Mouse (Mus musculus) right cerebral cortex, postnatal 10 days (tissue): ENCODE data around the gene Exosc8.
A peak's percentile ranks its signal among the peaks of the same experiment; 100 is the strongest.
"Not testable (repeated sequence)": the region's sequence is repeated elsewhere in the genome, so short reads cannot be mapped to it uniquely, and the experiment has no call there.

ENCODE experiments used
- DNase-seq, 2 experiments: peaks; one replicate each; pipeline ENCODE4 v3.0.0; 2021; ENCODE audit warnings: low spot score in 2 of 2

The Exosc8 gene

DNA sequence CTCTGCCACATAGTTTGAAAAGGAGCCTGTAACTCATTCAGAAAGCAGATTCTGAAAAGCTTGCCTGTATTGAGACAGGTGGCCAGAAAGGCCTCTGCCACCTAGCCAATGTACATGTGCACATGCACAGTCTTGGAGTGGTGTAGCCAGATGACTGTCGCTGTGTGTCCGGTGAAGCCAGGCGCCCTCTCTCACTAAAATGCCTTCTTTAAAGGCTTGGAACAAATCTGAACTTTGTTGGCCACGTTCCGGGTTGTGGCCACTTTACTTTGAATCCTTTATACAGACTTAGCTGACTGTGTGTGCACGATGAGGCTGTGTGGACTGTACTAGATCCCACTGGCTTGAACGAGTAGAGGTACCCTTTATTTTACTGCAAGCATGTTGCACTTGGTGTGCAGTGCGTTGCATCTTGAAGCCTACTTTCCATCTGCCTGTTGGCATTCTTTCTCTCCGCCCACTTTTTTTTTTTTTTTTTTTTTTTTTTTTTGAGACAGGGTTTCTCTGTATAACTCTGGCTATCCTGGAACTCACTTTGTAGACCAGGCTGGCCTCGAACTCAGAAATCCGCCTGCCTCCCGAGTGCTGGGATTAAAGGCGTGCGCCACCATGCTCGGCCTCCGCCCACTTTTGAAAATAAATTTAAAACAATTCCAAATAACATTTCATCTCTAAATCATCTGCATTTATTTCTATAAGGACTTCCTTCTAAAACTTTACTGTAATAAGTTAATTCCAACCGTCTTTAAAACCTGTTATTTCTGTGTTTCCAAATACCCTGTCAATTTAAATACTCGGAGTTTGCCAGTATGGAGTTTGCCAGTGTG is 1.1 kb upstream of the Exosc8 start:
- DNase-seq, result peak; percentile 31 to 48

DNA sequence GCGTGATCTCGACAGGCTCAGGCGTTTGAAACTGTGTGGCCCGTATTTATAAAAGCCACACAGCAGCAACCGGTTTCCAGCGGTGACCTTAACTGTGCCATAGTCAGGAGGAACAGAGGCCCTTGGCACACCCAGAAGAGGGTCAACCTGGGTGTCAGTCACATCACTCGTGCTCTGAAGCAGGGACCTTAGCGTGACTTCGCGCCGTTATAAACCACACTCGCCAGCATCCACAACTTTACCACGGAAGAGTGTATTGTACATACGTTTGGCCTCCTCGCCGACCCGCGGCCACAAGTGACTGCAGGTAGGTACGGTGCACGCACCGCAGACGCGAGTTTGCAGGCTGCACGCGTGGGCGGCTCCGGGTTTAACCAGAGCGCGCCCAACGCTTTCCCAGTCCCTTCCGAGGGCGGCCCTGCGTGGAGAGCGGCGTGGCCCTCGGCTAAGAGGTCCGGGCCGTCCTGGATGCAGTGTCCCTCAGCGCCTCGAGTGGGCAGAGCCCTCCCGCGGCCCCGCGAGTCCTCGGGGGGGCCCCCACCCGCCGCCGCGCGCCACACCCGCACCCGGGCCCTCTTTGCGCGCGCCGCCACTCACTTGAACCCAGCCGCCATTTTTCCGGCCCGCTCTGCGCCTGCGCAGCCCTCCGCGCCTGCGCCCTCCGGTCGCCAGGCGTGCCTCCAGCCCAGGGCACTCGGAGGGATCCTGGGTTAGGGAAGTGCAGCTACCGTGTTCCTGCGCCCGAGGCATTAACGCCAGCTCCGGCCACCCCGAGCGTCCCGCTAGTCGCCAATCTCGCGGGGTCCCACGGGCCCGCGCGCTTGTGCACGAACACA is 564 bp downstream of the Exosc8 start:
- DNase-seq, result peak; percentile 92 to 94

DNA sequence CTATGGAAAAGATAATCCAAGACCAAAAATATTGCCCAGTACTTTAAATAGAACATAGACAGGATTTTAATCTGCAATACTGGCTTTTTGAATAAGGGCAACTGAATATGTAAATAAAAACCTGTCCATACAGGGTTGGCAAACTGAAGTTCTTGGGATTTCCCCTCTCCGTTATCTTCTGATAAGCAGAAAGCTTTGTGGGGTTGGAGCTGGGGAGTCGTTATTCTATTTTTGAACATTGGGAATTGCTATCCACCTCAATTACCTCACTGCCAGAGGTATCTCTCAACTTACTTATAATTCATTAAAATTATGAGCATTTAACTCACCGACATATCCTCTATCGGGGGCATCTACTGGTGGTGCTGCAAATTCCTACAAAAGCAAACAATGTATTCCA is 2.8 kb downstream of the Exosc8 start:
- DNase-seq, result no peak

DNA sequence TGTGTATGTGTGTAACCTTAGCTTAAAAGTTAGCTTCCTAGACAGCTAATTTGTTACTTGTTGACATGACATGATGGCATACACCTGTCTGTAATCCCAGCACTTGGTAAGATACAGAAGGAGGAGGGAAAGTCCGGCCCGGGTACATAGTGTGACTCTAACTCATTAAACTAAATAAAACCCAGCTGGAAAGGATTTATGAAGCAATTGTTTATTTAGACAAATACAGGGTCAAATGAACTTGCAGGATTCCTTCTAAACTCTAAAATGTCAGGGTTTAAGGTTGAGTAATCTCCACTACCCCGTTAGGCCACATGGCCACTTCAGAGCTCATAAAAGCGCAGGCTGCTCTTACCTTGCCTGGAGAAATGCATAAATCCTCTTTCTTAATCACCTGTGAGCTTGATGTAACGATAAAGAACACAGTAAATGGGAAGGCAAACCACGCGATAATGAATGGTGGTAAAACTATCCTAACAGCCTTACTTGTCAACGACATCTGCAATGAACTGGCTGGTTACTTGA is 3.5 kb downstream of the Exosc8 start:
- no peak for DNase-seq

DNA sequence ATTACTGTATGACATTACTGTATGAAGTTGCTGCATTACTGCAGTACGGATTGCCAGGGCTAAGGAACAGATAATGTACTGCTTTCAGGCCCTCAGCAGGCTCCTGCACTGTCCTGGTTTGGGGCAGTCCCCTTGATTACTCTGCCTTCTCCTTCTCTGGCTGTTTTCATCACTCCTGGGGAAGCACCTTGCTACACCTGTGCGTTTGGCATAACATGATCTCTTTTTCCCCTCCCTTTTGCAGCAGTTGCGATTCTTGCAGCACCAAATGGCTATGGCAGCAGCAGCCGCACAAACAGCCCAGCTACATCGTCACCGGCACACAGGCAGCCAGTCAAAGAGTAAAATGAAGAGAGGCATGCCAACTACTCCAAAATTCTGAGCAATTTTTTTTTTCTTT is 7.1 kb downstream of the Exosc8 start:
- no peak for DNase-seq

DNA sequence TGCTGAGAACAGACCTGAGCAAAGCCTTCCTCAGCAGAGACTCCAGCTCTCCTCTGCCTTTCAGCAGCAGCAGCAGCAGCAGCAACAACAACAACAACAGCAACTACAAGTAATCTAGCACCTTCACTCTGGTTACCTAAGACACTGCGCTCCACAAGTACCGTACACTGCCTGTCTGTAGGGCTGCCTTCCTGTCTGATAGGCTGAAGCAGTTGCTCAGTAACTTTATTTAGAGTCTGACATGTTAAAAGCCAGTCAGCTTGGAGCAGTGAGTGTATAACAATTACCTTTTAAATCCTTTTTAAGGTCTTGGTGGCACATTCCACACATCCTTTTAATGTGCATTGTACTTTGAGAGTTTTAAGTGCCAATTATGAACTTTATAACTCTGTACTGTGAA is 7.6 kb downstream of the Exosc8 start:
- no peak for DNase-seq

DNA sequence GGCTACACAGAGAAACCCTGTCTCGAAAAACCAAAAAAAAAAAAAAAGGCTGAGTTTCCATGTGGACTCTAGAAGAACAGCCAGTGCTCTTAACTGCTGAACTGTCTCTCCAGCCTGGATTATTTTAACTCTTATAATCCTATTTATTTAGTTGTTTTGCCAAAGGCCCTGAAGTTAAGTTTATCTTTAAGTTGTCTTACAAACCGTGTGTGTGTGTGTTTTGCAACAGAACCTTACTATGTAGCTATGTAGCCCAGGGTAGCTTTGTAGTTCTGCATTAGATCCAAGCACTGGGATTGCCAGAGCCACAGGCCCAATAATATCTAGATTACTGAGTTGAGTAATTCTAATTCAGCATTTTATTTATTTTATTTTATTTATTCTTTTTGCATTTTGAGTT is 9.8 kb downstream of the Exosc8 start:
- DNase-seq, result no peak

DNA sequence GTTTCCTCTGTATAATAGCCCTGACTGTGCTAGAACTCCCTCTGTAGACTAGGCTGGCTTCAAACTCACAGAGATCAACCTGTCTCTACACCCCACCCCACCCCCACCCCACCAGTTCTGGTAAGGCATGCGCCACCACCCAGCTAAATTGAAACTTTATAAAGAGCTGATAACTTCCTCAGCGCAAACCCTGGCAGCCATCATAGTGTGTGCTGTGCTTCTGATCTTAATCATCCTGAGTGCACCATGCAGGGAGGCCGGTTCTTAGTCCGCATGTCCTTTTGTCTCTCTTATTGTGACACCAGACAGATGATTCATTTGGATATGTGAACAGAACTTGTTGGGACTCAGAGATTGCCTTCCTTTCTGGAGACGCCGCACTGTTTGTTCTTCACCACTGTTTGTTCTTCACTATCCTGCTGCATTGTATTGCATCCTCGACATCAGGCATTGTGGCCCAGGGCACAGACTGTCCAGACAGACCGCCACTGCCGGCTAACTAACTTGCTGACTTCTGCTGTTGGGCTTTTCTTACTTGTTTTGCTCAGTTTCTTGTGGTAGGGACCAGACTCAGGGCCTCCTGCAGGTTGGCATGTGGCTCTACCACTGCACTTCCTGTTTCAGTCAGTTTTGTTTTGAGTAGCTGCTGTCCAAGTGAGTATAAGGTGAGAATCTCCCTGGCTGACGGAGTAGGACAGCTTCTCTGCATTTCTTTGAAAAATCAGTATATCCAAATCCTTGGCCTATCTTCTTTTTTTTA is 11.3 kb downstream of the Exosc8 start:
- DNase-seq, result no peak

DNA sequence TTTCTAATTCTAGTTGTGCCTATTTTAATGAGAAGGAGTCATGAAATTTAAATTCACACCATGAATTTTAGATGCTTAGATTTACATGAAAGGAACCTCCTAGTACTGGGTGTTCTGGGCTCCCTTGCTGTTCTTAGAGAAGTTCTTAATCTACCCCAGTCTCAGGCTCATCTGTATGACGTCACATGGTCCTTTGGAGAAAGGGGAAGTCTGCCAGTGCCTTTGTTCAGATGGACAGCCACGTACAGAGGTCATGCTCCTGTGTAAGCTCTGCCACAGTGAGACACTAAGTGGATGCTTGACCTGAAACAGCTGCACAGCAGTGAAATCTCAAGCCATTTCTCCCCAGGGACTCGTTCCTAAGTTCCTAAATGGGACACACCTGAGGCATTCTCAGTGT is 16.2 kb downstream of the Exosc8 start:
- no peak for DNase-seq

DNA sequence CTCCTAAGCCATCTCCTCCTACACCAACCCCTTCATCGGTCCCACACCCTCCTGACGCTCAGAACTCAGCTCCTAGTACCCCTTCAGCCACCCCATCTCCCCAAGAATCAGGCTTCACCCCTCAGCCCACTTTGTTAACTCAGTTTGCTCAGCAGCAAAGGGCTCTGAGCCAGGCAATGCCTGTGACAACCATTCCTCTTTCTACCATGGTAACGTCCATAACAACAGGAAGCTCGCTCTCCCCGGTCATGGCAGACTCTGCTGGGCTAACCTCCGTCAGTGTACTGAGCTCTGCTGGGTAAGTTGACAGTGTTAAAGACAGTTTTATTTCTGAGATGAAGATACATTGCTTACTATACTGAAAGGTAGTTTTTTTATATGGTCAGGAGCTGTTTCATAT is 17.8 kb downstream of the Exosc8 start:
- DNase-seq, result no peak

DNA sequence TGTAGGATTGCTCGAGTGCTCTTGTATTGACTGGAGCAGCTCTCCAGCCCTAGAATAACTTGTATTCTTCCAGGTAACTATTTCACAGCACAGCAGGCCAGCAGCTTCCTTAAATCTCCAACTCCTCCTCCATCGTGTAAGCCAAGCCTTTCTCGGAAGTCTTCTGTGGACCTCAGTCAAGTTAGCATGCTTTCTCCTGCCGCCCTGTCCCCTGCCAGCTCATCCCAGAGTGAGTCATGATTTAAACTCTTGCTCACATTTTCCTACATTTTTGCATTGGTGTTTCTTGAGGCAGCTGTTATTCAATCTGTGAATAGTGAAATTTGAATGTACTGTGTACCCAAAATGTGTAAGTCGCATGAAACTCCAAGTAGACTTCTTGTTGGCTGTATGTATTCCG is 19.7 kb downstream of the Exosc8 start:
- DNase-seq, result no peak

DNA sequence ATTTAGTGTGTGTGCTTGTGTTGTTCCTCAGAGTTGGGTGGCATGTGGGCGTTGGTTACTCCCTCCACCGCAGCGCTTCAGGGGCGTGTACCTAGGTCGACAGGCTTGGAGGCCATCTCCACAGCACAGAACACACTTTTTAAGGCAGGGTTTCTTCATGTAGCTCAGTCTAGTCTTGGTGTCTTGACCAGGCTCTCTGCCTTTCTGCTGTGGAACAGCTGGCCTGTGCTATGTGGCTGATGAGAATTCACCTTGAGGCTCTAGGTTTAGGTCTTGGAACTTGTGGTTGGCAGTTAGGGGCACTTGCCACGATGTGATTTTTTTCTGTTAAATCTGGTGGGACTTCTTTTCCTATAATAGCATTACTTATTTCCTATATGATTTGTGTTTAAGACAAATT is 20.9 kb downstream of the Exosc8 start, which contains the start of gene Gm21958:
Gene Gm21958, minus strand, starts transcription at position 101 of the 400 bp plus-strand sequence.
- DNase-seq, result no peak

DNA sequence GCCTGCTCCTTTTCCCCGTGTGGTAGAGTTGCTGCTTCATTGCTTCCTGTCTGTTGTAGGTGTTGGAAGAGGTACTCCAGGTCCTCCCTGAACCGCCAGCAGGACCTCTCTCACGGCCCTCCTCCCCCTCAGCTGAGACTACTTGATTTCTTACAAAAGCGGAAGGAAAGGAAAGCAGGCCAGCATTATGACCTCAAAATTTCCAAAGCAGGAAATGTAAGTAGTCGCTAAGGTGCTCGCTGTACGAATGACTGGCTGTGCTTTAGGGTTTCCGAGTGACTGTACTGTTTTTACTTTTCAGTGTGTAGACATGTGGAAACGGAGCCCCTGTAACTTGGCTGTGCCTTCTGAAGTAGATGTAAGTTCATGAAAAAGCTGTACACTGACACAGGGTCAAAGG is 26.2 kb downstream of the Exosc8 start:
- no peak for DNase-seq

DNA sequence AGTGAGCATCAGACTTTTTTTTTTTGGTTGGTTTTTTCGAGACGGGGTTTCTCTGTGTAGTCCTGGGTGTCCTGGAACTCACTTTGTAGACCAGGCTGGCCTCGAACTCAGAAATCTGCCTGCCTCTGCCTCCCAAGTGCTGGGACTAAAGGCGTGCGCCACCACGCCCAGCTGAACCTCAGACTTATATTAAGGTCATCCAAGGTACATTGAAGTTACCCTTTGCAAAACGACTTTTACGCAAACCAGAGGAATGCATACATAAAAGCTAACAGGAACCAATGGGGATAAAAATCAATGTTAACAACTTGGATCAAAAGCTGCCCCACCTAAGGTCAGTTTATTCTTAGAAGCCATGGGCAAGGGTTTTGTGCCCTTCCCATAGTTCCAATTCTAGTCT is 31.1 kb downstream of the Exosc8 start:
- not testable (repeated sequence) for DNase-seq

DNA sequence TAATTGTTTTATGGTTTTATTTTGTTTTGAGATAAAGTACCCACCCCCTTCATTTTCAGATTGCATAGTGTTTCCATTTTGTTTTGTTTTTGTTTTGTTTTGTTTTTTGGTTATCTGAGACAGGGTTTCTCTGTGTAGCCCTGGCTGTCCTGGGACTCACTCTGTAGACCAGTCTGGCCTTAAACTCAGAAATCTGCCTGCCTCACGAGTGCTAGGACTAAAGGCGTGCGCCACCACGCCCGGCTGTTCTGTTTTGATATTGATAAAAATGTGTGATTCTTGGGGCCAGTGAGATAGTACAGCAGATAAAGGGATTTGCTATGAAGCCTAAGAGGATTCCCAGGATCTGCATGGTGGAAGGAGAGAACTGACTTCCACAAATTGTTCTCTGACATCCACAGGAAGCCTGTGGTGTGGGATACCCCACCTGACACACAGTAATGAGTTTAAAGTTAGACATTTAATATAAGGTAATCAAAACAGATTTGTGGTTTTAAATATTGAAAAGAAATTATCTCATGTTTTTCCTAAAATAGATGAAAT is 35.4 kb downstream of the Exosc8 start:
- no peak for DNase-seq

DNA sequence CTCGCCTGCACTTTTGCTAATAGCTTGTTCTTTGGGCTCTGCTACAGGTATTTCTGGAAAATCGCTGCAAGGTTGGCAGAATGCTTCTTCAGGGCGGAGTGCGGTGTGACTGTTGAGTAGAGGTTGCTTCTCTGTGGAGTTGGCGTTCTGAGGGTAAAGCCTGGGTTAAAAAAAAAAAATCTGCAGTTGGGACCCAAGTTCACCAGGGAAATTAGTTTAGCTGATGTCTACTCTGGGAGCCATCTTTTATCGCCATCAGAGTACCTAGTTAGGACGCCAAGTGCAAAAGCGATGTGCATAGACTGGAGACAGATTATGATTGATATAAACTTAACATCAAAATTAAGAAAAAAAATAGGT is 42.2 kb downstream of the Exosc8 start:
- no peak for DNase-seq

DNA sequence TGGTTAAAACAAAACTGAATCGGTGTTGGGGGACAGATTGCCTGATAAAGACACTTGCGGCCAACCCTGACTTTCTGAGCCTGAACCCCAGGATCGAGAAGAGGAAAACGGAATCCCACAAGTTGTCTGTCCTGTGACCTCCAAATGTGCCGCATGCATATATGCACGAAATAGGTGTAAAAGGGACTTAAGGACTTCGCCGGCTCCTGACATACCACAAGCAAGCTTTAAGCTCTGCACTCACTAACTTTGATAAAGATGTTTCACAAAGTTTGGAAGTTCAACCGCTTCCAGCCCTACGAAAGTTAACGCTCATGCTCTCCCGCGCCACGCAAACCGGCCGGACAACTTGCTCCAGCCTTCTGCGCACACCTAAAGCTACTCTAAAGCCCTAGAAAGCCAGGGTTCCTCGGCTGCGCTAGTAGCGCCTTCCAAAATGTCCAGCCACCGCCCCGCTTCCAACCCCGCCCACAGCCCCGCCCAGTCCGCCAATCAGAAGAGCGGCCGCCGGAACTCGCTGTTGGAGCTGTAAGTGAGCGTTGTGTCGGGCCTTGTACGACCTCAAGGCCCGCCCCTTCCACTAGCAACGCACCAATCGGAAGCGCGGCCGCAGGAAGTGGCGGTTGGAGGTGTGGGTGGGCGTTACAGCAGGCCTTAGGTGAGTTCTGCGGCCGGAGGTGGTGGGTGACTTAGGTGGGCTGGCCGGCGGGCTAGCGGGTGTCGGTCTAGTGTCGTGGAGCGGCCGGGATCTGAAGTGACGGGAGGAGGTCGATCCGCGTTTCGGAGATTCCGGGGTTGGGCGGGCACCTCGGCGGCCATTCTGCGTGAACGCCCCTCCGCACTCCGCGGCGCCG is 42.8 kb downstream of the Exosc8 start, which contains the start of gene Supt20:
Gene Supt20, plus strand, starts transcription at position 606 of the 854 bp plus-strand sequence.
- peak; percentile 96 to 97 for DNase-seq

DNA sequence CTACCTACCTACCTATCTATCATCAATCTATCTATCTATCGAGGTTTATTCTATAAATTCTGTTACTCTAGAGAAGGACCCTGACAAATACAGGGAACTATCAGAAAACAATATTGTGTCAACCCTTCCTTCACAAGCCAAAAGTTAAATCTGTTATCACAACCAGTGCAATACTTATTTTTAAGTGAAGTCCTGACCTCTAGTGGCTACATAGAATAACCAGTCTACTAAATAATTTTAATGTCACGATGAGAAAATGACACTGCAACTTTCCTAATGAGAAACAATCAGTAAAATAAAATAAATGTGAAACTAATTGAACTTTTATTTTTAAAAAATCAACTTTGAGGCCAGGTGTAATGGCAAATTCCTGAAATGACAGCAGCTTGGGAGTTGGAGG is 46.1 kb downstream of the Exosc8 start:
- DNase-seq, result no peak

DNA sequence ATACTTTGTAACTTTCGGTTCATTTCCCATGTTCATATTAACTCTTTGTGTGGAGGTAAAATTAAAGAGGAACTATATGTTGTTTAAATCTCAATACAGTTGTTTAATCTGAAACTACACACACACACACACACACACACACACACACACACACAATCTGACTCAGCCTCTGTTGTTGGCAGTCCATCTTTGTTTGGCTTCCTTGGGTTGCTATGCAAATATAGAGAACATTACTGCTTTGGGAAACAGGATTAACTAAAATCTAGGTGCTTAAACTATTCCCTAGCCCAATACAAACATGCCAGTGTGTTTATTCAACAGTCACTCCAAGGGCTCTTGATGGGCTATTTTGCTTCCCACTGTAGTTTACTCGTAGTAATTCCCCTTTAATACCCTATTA is 47.9 kb downstream of the Exosc8 start:
- no peak for DNase-seq

DNA sequence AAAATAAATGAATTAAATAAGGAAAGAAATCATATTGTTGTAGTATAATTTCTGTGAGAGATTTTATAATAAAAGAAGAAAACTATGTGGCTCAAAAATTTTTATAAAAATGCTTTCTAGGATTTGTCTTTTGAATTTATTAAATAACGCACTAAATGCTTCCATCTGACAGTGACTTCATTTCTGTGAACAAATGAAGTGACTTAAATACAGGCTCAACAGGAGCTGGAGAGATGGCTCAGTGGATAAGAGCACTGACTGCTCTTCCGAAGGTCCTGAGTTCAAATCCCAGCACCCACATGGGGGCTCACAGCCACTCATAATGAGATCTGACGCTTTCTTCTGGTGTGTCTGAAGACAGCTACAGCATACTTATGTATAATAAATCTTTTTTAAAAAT is 50.0 kb downstream of the Exosc8 start:
- no peak for DNase-seq
